ENCODE assay signal across 8 mouse cellular contexts in genomic region chr2:102804109-102804508, GRCm38 (mm10).
A peak's percentile ranks its signal among the peaks of the same experiment; 100 is the strongest.
DNase-seq lines count a peak whose midpoint lies in the region; ATAC-seq lines count a peak whose summit lies in the region.

No protein-coding gene starts in this region.

- no peak for ATAC-seq in cerebellum, adult (ENCODE audit: insufficient number of reproducible peaks, low FRiP score, low TSS enrichment)

- DNase-seq in cerebellum, postnatal 14 days, result peak; percentile 27 to 65
- peak; percentile 31 to 51 for DNase-seq in left cerebral cortex, postnatal 25 days (ENCODE audit: low spot score in 2 of 2)
- DNase-seq in left cerebral cortex, postnatal 14 days (ENCODE audit: low spot score in 2 of 2), result no peak
- DNase-seq in adrenal gland, postnatal 14 days, result peak; percentile 18
- DNase-seq in lung, postnatal 36 days, result peak; percentile 82
- no peak for DNase-seq in testis, postnatal 14 days (ENCODE audit: low spot score)
- DNase-seq in cerebellum, adult 11-12 months, result no peak

- intact Hi-C loops in left cerebral cortex, postnatal 25 days (cut with DNase I), result loop anchor here (2.0 to 10.0 kb wide), 3 partner anchors 215 to 541 kb away; partner anchors contain the start of genes Apip and Pdhx
- intact Hi-C loops in left cerebral cortex, postnatal 14 days (cut with DNase I), result loop anchor here (5.0 kb wide), 1 partner anchor 213 kb away; no protein-coding TSS in a partner anchor

Comparison
In these comparisons a context has a peak if more than half of its experiments do, and no peak if none do; other contexts are left out.
1. DNase-seq: peak in cerebellum, postnatal 14 days (2 of 2), left cerebral cortex, postnatal 25 days (2 of 2), adrenal gland, postnatal 14 days (single experiment) and lung, postnatal 36 days (single experiment); none in left cerebral cortex, postnatal 14 days (0 of 2), testis, postnatal 14 days (single experiment) and cerebellum, adult 11-12 months (single experiment).